Mouse (Mus musculus) adrenal gland, adult (tissue): ENCODE data around the gene Exd2.

Experiments used
- DNase-seq, 2 experiments: peaks; one replicate each; pipeline ENCODE4 v3.0.0; 2022 to 2023; ENCODE audit warnings: low spot score in 1 of 2; ENCODE audit not compliant: inconsistent age in 2 of 2

Gene Exd2

GRCm38 (mm10) chr12:80493311-80493710, 30.4 kb downstream of the Exd2 start:
- DNase-seq, result no peak

DNA sequence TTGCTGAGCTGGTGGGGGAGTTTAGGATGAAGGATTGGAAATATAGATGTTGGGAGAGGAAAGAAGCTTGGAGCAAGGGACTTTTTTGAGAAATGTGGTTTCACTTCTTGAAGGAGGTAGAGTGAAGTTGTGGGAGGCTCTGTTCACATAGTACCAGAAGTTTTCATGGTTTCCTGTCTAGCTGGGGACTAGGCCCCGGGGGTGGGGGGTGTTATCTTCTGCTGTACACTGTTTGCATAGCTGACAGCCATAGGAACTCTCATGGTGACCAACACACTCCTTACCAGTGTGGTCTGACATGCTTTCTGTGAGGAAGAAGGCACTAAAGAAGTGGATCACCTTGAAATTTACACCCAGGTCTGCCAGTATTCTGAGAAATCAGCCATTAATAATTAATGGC, 32.8 kb downstream of the Exd2 start:
- DNase-seq, result no peak

- DNase-seq, result peak in 1 of 2 experiments; percentile 30
These were observed 35.5 kb downstream of the Exd2 start for GRCm38 (mm10) chr12:80498356-80498755.

DNA sequence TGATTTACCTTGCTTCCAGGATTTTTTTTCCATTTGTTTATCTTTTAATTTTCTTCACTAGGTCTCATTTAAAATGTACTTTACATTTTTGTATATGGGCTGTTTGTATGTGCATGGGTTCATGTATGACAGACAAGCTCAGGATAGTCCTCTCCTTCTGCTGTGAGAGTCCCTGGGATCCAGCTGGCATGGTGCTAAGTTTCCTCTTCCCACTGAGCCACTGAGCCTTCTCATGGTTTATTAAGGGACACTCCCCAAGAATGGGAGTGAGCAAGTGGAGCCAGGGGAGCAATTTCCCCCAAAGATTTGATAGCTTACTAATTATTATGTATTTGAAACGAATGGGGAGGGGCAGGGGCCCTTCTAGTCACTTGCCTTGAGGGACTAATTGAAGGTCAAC, 37.6 kb downstream of the Exd2 start:
- no peak for DNase-seq

DNA sequence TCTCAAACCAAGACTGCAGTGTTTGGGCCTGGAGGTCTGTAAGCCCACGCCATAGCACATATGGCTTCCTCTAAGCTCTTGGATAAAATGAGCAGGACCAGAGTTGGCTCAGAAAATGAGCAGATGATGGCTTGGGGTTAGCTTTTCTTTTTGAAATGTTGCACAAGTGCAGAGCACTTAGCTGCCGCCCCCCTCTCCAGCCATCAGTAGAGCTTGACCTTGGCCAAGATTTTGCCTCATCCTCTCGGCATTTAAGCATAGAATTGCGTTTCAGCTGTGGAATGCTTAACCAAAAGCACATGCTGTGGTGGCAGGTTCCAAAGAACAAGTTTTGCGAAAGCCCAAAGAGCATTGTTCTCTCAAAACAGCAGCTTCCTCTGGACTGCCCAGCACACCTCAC, 41.8 kb downstream of the Exd2 start:
- DNase-seq, result peak; percentile 50 to 61

- peak in 1 of 2 experiments; percentile 28 for DNase-seq
These were observed 44.3 kb downstream of the Exd2 start for GRCm38 (mm10) chr12:80507041-80507745.

- DNase-seq, result no peak
These were observed 55.1 kb downstream of the Exd2 start, which contains the start of gene Galnt16 for GRCm38 (mm10) chr12:80517977-80518376. Gene Galnt16, plus strand, starts transcription at chr12:80518277.

GRCm38 (mm10) chr12:80518393-80518756, 55.5 kb downstream of the Exd2 start:
- peak in 1 of 2 experiments; percentile 49 for DNase-seq

DNA sequence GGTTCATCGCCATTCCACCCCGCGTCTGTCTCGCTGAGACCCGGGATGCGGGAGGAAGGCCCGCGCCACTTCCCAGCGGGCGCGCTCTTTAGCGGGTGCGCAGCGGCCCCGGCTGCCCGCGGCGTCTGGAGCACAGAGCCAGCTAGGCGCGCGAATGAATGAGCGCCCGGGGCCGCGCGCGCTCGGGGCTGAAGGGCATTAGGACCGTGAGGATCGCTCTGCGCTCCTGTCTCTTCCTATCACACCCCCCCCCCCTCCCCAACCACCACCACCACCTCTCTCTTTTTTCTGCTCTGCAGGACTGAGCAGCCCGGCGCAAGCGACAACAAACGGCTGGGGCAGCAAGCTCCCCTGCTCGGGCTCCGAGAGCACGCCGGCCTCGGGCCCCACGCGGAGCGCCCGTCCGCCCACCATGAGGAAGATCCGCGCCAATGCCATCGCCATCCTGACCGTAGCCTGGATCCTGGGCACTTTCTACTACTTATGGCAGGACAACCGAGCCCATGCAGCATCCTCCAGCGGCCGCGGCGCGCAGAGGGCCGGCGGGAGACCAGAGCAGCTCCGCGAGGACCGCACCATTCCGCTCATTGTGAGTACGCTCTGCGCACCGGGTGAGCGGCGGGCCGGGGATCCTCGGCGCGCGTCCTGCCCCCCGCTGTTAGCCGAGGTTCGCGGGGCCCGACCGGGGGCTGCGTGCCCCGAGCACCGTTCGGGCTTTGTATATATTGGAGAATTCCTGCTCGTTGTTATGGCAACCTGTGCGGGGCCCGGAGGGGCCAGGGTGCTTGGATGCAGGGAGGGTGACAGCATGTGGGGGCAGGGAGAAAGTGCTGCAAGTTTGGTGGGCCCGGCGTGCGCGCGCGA, 56.1 kb downstream of the Exd2 start:
- DNase-seq, result peak; percentile 24 to 58

DNA sequence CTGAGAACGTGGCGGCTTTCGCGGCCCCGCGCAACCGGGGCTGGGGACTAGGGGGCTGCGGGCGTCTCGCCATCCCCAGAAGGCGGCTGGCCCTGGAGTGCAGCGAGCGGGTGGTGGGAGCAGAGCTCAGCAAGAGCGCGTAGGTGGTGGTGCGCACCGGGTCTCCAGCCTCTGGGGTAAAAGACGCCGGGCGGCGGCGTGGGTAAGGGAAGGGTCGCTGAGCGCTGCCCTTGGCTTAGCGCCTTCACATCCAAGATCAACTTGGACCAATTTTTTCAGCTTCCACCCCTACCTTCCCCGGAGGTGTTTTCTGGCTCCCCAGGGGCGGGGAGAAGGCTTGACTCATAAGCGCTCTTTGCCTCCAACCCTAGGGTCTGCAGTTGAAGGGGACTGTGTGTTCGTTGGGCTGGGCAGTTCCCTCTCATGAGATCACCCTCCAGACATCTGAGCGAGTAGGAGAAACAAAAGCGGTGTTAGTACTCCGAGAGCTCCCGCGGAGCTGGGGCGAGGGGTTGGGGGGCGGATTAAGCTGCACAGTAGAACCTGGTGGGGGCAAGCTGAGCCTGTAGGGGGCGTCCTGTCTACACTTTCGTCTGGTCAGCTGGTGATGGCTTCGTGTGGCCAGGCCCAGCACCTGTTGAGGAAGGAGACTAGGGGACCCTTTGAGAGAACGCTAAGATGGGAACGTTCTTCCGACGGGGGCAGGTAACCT, 56.9 kb downstream of the Exd2 start:
- peak; percentile 21 to 61 for DNase-seq

GRCm38 (mm10) chr12:80522006-80522405, 59.1 kb downstream of the Exd2 start:
- DNase-seq, result no peak

GRCm38 (mm10) chr12:80524276-80524921, 61.5 kb downstream of the Exd2 start:
- DNase-seq, result no peak

- no peak for DNase-seq
These were observed 62.6 kb downstream of the Exd2 start for GRCm38 (mm10) chr12:80525513-80525912.

DNA sequence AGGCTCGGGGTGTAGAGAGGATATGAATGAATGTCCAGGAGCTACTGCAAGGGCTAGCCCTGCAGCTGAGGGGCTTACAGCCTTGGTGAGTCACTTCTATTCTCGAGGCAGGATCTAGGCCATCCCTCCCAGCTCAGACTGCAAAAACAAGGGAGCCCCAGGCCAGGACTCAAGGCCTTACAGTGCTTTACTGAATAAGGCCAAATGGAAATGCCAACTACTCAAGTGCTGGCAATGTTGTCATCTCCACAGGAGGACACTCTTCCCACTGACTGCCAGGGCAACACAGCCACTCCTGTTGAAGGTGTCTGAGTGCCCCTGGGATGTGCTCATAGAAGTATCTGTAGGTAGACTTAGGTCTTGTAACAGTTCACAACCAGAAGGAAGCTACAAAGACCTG, 63.6 kb downstream of the Exd2 start:
- DNase-seq, result peak; percentile 15 to 74

- no peak for DNase-seq
These were observed 65.0 kb downstream of the Exd2 start for GRCm38 (mm10) chr12:80527727-80528389.

GRCm38 (mm10) chr12:80530052-80530451, 67.2 kb downstream of the Exd2 start:
- no peak for DNase-seq

GRCm38 (mm10) chr12:80530630-80531029, 67.7 kb downstream of the Exd2 start:
- DNase-seq, result no peak

GRCm38 (mm10) chr12:80531585-80531984, 68.7 kb downstream of the Exd2 start:
- no peak for DNase-seq

DNA sequence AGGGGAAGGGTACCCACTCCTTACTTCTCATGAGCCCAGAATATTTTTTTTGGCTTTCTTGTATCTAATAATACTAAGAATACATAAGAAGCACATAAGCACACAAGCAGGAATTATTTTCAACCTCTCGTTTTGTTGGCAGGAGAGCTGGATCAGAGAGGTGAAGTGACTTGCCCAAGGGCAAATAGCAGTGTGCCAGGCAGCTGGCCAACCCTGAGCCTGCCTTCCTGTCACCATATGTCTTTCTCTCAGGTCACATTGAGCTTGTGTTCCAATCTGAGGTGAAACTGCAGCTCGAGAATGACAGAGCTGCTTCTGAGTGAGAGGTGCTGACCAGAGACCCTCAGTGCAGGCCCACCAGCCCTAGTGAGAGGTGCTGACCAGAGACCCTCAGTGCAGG, 71.0 kb downstream of the Exd2 start:
- peak; percentile 27 to 72 for DNase-seq

DNA sequence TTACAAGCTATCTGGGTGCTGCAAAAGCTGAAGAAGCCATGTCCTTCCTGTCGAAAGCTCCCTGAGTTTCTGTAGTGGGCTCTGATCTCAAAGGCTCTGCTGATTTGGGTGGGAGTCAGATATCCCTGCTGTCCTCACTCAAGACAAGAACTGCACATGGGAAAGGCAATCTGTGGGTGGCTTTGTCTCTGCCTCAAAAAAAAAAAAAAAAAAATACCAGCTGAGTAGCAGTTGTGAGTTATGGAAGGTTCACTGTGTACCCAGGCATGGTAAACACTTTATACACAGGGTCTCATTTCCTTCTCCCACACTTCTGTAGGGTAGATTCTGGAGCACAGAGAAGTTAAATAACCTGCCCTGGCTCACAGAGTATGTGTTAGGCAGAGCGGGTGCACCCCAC, 74.4 kb downstream of the Exd2 start:
- no peak for DNase-seq

GRCm38 (mm10) chr12:80538311-80538710, 75.4 kb downstream of the Exd2 start:
- DNase-seq, result no peak
